Mouse (Mus musculus) right cerebral cortex, adult 18-20 months (tissue): ENCODE measurements around the gene Cfap97d2.
"Not testable (repeated sequence)": the region's sequence is repeated elsewhere in the genome, so short reads cannot be mapped to it uniquely, and the experiment has no call there.

Experiments used
- DNase-seq: peaks from one replicate; pipeline ENCODE4 v3.0.0; 2022; ENCODE audit warnings: mixed read lengths

The Cfap97d2 gene

DNA sequence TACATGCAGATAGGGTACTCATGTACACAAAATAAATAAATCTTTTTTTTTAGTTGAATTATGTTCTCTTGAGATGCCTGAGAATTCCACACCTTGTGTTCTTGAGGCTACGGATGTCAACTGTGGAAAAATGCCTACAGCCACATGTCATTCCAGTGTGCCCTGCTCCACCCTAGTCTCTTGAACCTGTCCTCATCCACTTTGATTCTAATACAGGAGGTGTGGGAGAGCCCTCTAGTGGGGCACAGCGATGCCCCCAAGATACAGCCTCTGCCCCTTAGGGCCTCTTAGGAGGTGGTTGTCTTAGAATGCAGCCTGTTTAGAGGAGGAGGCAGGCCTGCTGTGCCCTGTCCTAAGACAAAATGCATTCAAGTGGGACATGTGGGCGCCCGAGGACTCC lies 17.7 kb upstream of the Cfap97d2 start:
- DNase-seq: no peak

DNA sequence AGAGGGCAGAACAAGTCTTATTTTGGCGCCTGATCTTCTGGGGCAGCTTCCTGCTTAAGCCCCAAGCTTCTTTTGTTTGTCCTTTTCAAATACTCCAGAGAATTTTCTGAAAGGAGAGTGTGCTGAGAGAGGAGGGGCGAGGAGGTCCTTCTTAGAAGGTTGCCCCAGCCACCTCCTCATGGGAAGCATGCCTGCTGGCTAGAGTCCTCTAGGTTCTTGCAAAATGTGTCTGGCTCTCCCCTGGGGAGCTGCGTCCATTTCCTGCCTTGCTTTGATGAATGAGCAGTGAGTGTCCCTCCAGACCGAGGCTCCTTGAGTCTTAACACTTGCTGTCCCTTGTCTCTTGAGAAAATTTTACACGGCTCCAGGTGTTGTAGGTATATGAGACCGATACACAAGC lies 17.2 kb upstream of the Cfap97d2 start:
- DNase-seq: no peak

- DNase-seq: no peak
Measured at GRCm38 (mm10) chr8:13689331-13689730, 16.4 kb upstream of the Cfap97d2 start.

- DNase-seq: no peak
Measured at GRCm38 (mm10) chr8:13692302-13693066, 13.2 kb upstream of the Cfap97d2 start.

GRCm38 (mm10) chr8:13694735-13695134 lies 11.0 kb upstream of the Cfap97d2 start:
- peak; percentile 18 for DNase-seq

- DNase-seq: no peak
Measured at GRCm38 (mm10) chr8:13695203-13695867, 10.4 kb upstream of the Cfap97d2 start.

- no peak for DNase-seq
Measured at GRCm38 (mm10) chr8:13696157-13696556, 9.5 kb upstream of the Cfap97d2 start.

DNA sequence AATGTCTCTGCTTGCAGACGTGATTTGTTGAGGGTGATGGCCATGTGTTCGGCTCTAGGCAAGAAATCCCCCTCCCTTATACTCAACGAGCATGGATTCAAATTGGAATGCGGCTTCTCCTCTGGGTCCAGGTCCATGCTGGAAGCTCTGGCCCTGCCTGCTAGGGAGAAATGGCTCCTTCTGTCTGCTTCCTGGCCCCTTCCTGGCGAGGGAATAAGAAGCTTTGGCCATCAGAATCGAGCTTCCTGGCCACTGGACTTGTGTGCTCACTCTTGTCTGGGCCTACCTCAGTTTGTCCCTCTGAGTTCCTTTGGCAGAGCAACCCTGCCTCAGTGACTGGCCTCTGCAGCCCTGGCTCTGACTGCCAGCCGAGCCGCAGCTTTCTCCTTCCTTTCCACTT lies 8.5 kb upstream of the Cfap97d2 start:
- no peak for DNase-seq

GRCm38 (mm10) chr8:13697681-13698080 lies 8.0 kb upstream of the Cfap97d2 start:
- no peak for DNase-seq

DNA sequence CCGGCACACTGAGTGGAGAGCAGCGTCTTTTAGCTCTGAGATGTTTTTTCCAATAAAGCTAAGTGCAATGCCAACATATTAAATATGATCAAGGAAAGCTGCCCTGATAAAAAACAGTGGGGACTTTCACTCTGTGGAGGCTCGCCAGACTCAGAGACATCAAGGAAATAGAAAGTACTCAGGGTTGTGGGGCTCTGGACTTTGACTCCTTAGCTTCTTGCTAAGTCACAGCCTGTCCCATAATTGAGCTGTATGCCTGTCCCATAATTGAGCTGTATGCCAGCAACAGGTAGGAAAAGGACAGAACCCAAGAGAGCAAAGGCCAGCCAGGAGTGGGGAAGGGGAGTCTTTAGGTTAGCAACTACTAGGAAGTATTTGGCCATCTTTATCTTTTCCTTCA lies 7.4 kb upstream of the Cfap97d2 start:
- no peak for DNase-seq

DNA sequence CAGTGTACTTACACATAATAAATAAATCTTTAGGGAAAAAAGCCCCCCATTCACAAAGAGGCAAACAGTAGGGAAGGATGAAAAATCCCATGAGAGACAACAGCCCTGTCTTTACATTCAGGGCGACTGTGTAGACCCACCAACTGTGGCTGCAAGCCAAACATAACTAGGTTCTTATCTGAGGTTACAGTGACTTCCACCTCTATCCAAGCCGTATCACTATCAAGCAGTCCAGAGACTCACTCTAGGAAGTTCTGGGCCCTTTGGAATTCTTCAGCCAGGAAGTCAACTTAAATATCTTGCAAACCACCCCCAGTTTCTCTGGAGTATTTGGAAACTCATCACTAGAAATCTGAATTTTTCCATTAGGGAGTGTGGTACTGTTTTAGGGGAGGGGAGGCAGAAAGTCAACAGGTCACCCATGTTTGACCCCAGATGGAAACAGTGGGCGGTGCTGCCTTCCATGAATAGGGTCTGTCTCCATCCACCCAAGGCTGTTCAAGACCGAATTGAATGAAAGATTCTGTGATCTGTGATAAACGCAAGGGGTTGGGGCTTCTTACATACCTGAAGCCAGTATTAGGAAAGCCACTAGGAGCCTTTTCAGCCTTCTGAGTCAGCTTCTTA lies 6.3 kb upstream of the Cfap97d2 start:
- no peak for DNase-seq

DNA sequence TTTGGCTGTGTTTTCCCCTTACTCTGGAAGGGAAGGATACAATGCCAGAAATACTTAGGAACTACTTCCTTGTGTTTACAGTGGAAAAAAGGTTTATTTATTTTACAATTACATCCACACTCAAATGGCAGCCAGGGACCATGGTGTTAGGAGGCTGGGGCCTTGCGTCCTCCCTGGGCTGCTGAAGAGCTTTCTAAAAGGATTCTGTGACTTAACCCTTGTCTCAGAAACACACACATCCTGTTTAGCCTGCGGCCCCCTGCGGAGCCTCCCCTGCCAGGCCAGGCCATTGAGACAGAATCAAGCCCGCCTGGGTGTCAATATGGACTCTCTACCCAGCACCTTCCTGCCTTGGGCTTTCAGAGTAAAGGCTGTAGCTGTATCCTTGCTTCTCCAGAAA lies 2.9 kb upstream of the Cfap97d2 start:
- DNase-seq: no peak

- no peak for DNase-seq
Measured at GRCm38 (mm10) chr8:13703756-13704155, 1.9 kb upstream of the Cfap97d2 start.

- DNase-seq: no peak
Measured at GRCm38 (mm10) chr8:13704301-13704700, 1.4 kb upstream of the Cfap97d2 start.

- DNase-seq: no peak
Measured at GRCm38 (mm10) chr8:13706918-13707317, 1.2 kb downstream of the Cfap97d2 start.

DNA sequence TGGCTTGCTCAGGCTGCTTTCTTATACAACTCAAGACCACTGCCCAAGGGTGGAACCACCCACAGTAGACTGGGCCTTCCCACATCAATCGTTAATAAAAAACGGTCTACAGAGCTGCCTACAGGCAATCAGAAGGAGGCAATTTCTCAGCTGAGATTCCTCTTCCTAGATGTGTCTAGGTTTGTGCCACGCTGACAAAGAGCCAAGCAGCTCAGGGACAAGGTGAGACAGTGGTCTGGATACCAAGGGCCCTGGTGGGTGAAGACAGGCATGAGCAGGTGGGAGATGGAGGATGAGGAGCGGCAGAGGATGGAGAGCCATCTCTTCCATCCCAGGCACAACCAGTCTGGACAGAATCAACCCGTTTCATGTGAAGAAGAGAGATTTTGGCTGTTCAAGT lies 2.8 kb downstream of the Cfap97d2 start:
- DNase-seq: no peak

GRCm38 (mm10) chr8:13718980-13719379 lies 13.3 kb downstream of the Cfap97d2 start:
- no peak for DNase-seq

DNA sequence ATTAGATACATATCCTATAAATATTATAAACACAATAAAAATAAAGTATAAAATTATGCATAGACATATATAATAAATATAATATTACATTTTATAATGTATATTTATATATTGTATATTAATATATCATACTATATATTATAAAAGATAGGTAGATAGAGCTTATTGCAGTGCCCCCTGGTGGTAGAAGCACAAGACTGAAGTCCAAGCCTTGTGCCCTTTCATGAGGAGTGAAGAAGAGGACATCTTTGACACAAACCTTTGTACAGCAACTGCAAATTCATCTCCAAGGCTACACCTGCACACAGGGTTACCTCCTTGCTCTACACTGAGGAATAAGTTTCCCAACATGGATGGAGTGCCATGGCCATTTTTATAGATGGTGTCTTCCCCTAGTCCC lies 20.0 kb downstream of the Cfap97d2 start:
- peak; percentile 32 for DNase-seq

- DNase-seq: no peak
Measured at GRCm38 (mm10) chr8:13727469-13728094, 21.9 kb downstream of the Cfap97d2 start.

GRCm38 (mm10) chr8:13740323-13740770 lies 34.7 kb downstream of the Cfap97d2 start:
- peak; percentile 39 for DNase-seq

DNA sequence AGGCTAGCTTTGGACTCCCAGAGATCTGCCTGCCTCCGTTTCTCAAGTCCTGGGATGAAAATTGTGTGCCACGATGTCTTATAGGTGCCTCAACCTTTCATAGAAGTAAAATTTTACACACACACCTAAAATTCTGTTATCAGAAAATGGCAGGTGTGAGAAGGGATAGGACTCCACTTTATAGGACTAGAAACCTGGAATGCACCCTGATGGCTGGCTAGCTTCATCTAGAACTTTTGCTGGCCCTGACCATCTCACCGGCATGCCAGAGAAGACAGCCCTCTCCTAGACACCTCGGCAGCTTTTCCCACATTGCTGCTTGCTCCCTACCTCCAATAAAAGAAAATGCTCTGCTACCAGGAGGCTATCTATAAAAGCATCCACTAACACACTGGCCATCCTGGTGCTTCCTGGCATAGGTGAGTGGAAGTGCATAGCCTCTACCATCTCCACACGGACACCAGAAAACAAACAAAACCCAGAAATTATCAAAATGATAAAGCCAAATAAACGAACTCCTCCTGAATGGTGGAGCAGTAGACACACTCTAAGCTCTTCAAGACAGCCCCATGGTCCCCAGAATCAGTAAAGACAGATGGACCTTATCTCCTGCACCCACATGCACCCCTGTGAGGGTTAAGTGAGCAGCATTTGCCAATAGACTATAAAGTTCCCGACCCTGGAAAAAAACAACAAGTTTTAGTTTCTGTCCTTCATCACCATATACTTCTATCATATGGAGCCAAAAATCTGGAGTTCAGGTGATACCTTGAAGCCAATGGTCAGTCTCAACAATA lies 35.3 kb downstream of the Cfap97d2 start:
- DNase-seq: no peak

DNA sequence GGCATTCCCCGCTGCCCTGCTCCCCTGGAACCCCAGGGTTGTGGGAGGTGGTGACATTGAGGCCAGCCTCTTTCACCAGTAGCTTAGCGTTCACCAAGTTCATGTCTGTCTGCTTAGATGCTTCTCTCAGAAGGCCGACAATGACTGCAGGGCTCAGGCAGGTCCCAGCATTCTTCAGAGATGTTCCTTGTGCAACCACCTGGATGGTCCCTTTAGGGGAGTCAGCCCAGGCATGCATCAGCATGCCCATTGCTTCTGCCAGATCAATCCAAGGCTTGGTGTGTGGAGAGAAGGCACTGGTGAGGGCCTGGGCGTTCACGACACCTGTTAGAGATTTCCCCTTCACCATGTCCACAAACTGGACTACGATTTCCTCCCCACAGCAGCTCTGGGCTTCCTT lies 40.5 kb downstream of the Cfap97d2 start:
- not testable (repeated sequence) for DNase-seq

GRCm38 (mm10) chr8:13747626-13748025 lies 41.9 kb downstream of the Cfap97d2 start:
- no peak for DNase-seq
